Mouse (Mus musculus): ENCODE measurements at regions not wholly inside any gene's neighbourhood (a gene's known extent, or its start where the extent isn't known, plus 50 kb on each side); places are given as distances from the start of the nearest gene placed in this dataset.

- no peak for TF ChIP-seq POLR2A (IDR thresholded peaks at IDR 0.05; ENCODE audit: borderline replicate concordance, extremely low read depth, low read depth, low read length)
- no peak for TF ChIP-seq CTCF (IDR thresholded peaks at IDR 0.05; ENCODE audit: insufficient read depth, low read length)
Observed at GRCm38 (mm10) chr7:92985683-92986070, 94.0 kb upstream of the Fam181b start.

Measured in lung, adult 2 months (tissue).